Mouse (Mus musculus) gastrocnemius, adult 2 months (tissue): ENCODE results near the gene Klhdc4. TPM values are rescaled to one million over a fixed set of nuclear protein-coding genes. Genes with fewer than 3 reads are reported as not detected.

Experiments
- DNase-seq: peaks from one replicate; pipeline ENCODE4 v3.0.0; 2022
- H3K27ac ChIP-seq: fragments of 200-600 bp; 2 replicates; pipeline ENCODE4 v1.8.1; 2022; ENCODE audit warnings: mild to moderate bottlenecking
- H3K4me3 ChIP-seq: fragments of 200-600 bp; 2 replicates; pipeline ENCODE4 v1.8.1; 2022; ENCODE audit warnings: mild to moderate bottlenecking, moderate library complexity
- CTCF ChIP-seq: fragments of 200-600 bp; IDR thresholded peaks from 2 replicates; pipeline ENCODE4 v1.8.1; 2022; ENCODE audit warnings: antibody characterized with exemption, mild to moderate bottlenecking, moderate library complexity
- intact Hi-C: fragments of 180-260 bp; cut with DNase I; formaldehyde crosslinking; loops from one replicate; pipeline ENCODE4 v1.15.1; 2025
- total RNA-seq, 2 experiments: library from RNA; stranded (reverse); gene quantifications; 2 replicates each; pipeline ENCODE4 v1.2.3; 2021

Klhdc4 gene
- total RNA-seq, 2 experiments from 2014 or later: 10.1 to 13.7 TPM

DNA sequence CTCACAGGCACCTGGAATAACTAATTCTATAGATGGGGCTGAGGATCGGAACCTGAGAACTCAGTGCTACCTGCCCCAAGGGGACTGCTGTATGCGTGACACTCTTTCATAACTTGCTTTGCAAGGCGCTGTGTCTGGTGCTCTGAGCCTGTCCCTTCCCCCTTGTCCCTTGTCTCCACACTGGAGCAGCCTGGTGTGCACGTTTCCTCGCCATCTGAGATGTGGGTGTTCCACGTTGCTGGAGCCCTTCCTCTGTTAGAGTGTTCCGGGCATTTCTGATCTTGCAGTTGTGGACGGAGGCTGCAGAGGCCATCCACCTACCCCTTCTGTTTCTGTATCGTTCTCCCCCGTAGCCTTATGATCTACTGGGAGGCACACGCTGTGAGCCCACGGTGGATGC lies 70.9 kb downstream of the Klhdc4 start:
- TF ChIP-seq CTCF: no peak
- intact Hi-C loops: no loop called here
- no peak overlapping the region for H3K27ac ChIP-seq
- H3K4me3 ChIP-seq: no peak overlapping the region
- no peak for DNase-seq

DNA sequence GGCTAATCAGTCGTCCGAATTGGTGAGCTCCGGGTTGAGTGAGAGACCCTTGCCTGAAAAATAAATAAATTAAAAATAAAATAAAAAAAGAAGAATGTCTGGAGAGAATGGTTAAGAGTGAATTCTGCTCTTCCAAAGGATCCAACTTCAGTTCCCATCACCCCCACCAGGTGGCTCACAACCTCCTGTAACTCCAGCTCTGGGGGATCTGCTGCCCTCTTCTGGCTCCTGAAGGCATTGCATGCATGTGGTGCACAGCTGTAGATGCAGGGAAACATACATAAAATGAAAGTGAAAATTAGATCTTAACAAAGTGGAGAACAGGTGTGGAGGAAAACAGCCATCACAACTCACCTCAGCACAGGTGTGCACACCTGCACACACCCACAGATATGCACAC lies 78.0 kb downstream of the Klhdc4 start:
- Histone ChIP-seq H3K4me3 (no peak overlapping the region), H3K27ac (no peak overlapping the region)
- intact Hi-C loops: no loop called here
- TF ChIP-seq CTCF: peak; percentile 74
- DNase-seq: peak; percentile 33

DNA sequence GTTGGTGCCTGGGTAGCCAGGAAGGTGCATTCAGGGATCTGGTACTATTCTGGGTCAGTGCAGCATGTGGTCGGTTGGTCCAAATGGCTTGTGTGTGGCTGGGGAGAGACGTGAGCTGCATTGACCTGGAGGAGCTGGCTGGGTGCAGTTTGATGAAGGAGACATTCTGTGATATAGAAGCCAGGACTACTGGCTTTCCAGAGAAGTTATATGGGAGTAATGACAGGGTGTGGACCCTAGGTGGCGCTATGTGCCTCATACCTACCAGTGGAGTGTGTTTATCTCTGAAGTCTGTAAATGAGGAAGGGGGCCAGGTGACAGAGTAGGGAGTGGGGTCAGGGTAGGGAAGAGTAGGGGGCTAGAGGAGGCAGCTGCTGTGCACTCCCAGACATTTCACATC lies 78.9 kb downstream of the Klhdc4 start:
- H3K27ac ChIP-seq: no peak overlapping the region
- H3K4me3 ChIP-seq: no peak overlapping the region
- intact Hi-C loops: no loop called here
- no peak for DNase-seq
- TF ChIP-seq CTCF: peak; percentile 46; the same call in 1 of the 2 replicates

DNA sequence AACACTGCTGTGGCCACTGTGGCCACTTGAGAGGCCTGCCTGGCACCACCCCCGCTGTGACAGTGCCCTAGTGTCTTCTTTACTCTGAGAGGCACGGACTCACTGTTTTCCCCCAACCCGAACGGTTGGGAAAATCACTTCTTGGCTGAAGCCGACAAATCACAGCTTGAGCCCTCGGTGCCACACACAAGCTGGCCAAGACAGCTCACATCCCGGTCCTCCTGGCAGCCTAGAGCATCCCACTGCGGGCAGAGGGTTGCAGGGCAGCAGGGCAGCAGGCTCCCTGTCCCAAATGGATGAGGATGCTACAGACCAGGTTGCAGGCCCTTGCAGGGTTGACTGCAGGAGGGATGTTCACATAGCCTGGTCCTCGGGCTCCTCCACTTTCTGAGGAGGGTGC lies 79.9 kb downstream of the Klhdc4 start:
- Histone ChIP-seq H3K4me3 (no peak overlapping the region), H3K27ac (no peak overlapping the region)
- DNase-seq: no peak
- intact Hi-C loops: no loop called here
- no peak for TF ChIP-seq CTCF

Other genes with a start within 250 kb of the Klhdc4 start
- gene Map1lc3b, start 239.2 kb downstream of the Klhdc4 start, total RNA-seq: 100 to 1,000 TPM; 166 to 175 TPM
- 10 to 100 TPM; 18.8 to 22.3 TPM for gene Zcchc14, start 176.7 kb downstream of the Klhdc4 start, total RNA-seq
- not detected for gene Jph3, start 99.9 kb downstream of the Klhdc4 start, total RNA-seq
- gene Slc7a5, start 78.1 kb upstream of the Klhdc4 start, total RNA-seq: 1 to 10 TPM; 1.0 to 1.3 TPM
- gene Car5a, start 115.3 kb upstream of the Klhdc4 start, total RNA-seq: not detected
- 10 to 100 TPM in 1 of 2 experiments, 1 to 10 TPM in 1; 8.8 to 18.7 TPM for gene Banp, start 120.2 kb upstream of the Klhdc4 start, total RNA-seq